Mouse (Mus musculus) G1E (cell line): ENCODE data around the gene Dthd1.

Source experiments
- CTCF ChIP-seq: IDR thresholded peaks from 2 replicates; pipeline ENCODE4 v1.5.1; 2012; ENCODE audit warnings: low read depth, low read length, inconsistent platforms, mixed read lengths
- GATA1 ChIP-seq: IDR thresholded peaks from 2 replicates; pipeline ENCODE4 v1.6.1; 2012; ENCODE audit warnings: borderline replicate concordance, low read length, inconsistent platforms, mixed read lengths
- POLR2AphosphoS5 ChIP-seq: IDR thresholded peaks from 2 replicates; pipeline ENCODE4 v1.6.1; 2012; ENCODE audit warnings: low read depth, low read length, inconsistent platforms; ENCODE audit not compliant: insufficient replicate concordance

DNA sequence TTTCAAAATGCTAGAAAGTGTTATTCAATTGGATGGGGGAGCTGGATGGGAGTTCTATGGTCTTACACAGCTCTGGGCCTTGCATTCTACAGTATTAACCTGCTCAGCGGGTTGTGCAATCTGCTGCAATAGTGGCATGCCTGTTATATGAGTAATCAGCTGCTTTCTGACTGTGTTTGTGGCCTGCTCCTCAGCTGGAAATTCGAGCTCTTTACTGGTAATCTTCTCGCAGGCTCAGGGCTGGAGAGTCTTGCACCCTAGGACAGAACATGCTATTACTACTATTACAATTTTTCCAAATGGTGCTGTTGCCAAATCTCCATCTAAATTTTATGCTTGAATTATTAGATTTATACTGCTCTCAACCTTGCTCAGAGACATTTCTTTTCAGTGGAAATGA is 26.8 kb upstream of the Dthd1 start:
- TF ChIP-seq CTCF, result no peak
- TF ChIP-seq POLR2AphosphoS5, result no peak
- TF ChIP-seq GATA1, result no peak
